In the genomic region with DNA sequence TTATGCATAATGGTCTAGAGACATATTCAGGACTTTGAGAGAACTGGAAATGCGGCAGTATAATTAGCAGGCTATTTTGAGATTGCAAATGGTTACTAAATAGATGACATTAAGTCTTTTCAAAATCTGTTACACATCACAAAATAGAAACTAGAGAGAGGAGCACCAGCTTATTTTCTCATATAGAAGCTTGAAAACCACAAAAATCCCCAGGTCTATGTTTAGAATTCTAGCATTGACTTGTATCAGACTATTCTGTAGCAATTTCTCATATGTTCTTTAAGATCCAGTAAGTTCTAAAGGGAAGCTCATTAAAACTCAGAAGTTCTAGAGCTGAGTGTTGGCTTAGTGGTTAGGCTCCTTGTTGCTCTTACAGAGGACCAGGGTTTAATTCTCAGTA, we compare ENCODE assay signal across 22 mouse cellular contexts.
DNase-seq lines count a peak whose midpoint lies in the region; TF ChIP-seq lines count a peak whose summit lies in the region.
"Had no signal": no experiment of that assay in that cellular context is flagged by ENCODE, and none has a peak within 500 bp of the region (broad histone marks: within the 10 kb centered on the region; RNA-seq: fewer than 3 reads in every experiment).

No protein-coding gene starts in this region.

- no peak overlapping the region for H3K4me2 ChIP-seq in CH12.LX (ENCODE audit: insufficient read depth, low read depth, poor library complexity, severe bottlenecking)
- H3K4me2 ChIP-seq: embryonic facial prominence, embryonic 13.5 days; embryonic facial prominence, embryonic 15.5 days; forebrain, embryonic 12.5 days had no signal

- TF ChIP-seq POLR2A in CH12.LX (IDR thresholded peaks at IDR 0.05; ENCODE audit: low read depth, low read length): no peak

- H3K27me3 ChIP-seq in CH12.LX (replicated peaks): no peaks in the 10 kb centered on the region
- no peaks in the 10 kb centered on the region for H3K27me3 ChIP-seq in splenic B cell, adult 2 months (ENCODE audit: control insufficient read depth, insufficient read depth, low read length, poor library complexity, severe bottlenecking)
- H3K27me3 ChIP-seq in limb, embryonic 10.5 days (ENCODE audit: low read depth, poor library complexity, severe bottlenecking): no peaks in the 10 kb centered on the region
- H3K27me3 ChIP-seq: embryonic facial prominence, embryonic 13.5 days; embryonic facial prominence, embryonic 15.5 days; forebrain, embryonic 12.5 days; Patski had no signal

- H3K9me3 ChIP-seq in CH12.LX (replicated peaks; ENCODE audit: low read length): no peaks in the 10 kb centered on the region
- no peaks in the 10 kb centered on the region for H3K9me3 ChIP-seq in limb, embryonic 10.5 days (replicated peaks)
- H3K9me3 ChIP-seq: embryonic facial prominence, embryonic 13.5 days; embryonic facial prominence, embryonic 15.5 days; forebrain, embryonic 10.5 days; forebrain, embryonic 12.5 days had no signal

- DNase-seq in A20 (ENCODE audit: low read depth, low spot score) (peak; percentile 39), CH12.LX (ENCODE audit: extremely low read depth) (peak; percentile 29)
- peak; percentile 18 for DNase-seq in CD4-positive, CD25-positive, alpha-beta regulatory T cell, adult 2 months (ENCODE audit: low read depth, low spot score)
- DNase-seq in splenic B cell, adult 2 months (ENCODE audit: low read depth, low spot score): peak; percentile 13
- no peak for DNase-seq in yolk sac, embryonic 10.5 days (ENCODE audit: low spot score)
- DNase-seq in kidney, postnatal 25 days: no peak
- no peak for DNase-seq in limb, embryonic 10.5 days (ENCODE audit: low spot score)
- DNase-seq: adrenal gland, adult 8-10 months; adrenal gland, postnatal 14 days; adrenal gland, postnatal 36 days; cerebellum, adult 11-12 months; cerebellum, adult 2 months; cerebellum, adult 9-10 months; cerebellum, postnatal 10 days; cerebellum, postnatal 36 days; embryo, embryonic 11 days had no signal

- H3K27ac ChIP-seq in CH12.LX (ENCODE audit: insufficient read depth, low read depth): no peak overlapping the region
- H3K27ac ChIP-seq in limb, embryonic 10.5 days: no peak overlapping the region
- H3K27ac ChIP-seq: embryonic facial prominence, embryonic 13.5 days; embryonic facial prominence, embryonic 15.5 days; forebrain, embryonic 10.5 days; forebrain, embryonic 12.5 days had no signal

- TF ChIP-seq EP300 in CH12.LX (IDR thresholded peaks at IDR 0.05; ENCODE audit: low read length): peak; percentile 29; the same call in 1 of the 2 replicates

- 98% methylated on average over 1 of the region's 1 CpGs for WGBS in limb, embryonic 10.5 days

- H3K79me2 ChIP-seq in CH12.LX (replicated peaks; ENCODE audit: control insufficient read depth, extremely low read depth, insufficient read depth, poor library complexity, severe bottlenecking): no peaks in the 10 kb centered on the region

- TF ChIP-seq RAD21 in CH12.LX (IDR thresholded peaks at IDR 0.05; ENCODE audit: low read depth, low read length): no peak

- H3K4me3 ChIP-seq in CH12.LX (replicated peaks in 1 of 3; ENCODE audit: low read depth in 2 of 3, low read length in 2 of 3, poor library complexity in 1 of 3): no peak overlapping the region
- no peak overlapping the region for H3K4me3 ChIP-seq in limb, embryonic 10.5 days
- H3K4me3 ChIP-seq: embryonic facial prominence, embryonic 13.5 days; embryonic facial prominence, embryonic 15.5 days; erythroblast, embryonic 14.5 days; forebrain, embryonic 10.5 days; forebrain, embryonic 12.5 days had no signal

- no peak for TF ChIP-seq CTCF in CH12.LX (conservative IDR thresholded peaks at IDR 0.05 in 1 of 2, IDR thresholded peaks at IDR 0.05 in 1 of 2; ENCODE audit: low read depth in 2 of 2, low read length in 2 of 2)

- dilution Hi-C loops in CH12.LX (cut with MboI; ENCODE audit: extremely low pct_ligation_motif_present, extremely low pct_unique_long_range_greater_than_20kb, low sequenced_read_pairs): no loop called here

- in situ Hi-C loops in CH12.LX (cut with MboI; ENCODE audit: low pct_ligation_motif_present, low pct_unique_long_range_greater_than_20kb, low sequenced_read_pairs): no loop called here

- H3K9ac ChIP-seq in CH12.LX (ENCODE audit: insufficient read depth, low read depth): no peak overlapping the region
- H3K9ac ChIP-seq: embryonic facial prominence, embryonic 13.5 days; embryonic facial prominence, embryonic 15.5 days; forebrain, embryonic 12.5 days had no signal

- peaks cover 25 to 71% of the 10 kb centered on the region in 2 experiments for H3K4me1 ChIP-seq in CH12.LX (ENCODE audit: control insufficient read depth in 1 of 2, insufficient read depth in 2 of 2)
- no peaks in the 10 kb centered on the region for H3K4me1 ChIP-seq in limb, embryonic 10.5 days
- H3K4me1 ChIP-seq: embryonic facial prominence, embryonic 13.5 days; embryonic facial prominence, embryonic 15.5 days; forebrain, embryonic 10.5 days; forebrain, embryonic 12.5 days had no signal

- peaks cover 0 to 8% of the 10 kb centered on the region in 2 experiments for H3K36me3 ChIP-seq in CH12.LX (replicated peaks in 1 of 2; ENCODE audit: control insufficient read depth in 1 of 2, insufficient read depth in 1 of 2, low read length in 1 of 2)
- H3K36me3 ChIP-seq in splenic B cell, adult 2 months (ENCODE audit: control insufficient read depth, insufficient read depth, low read length, poor library complexity, severe bottlenecking): no peaks in the 10 kb centered on the region
- H3K36me3 ChIP-seq in limb, embryonic 10.5 days: peaks cover 8% of the 10 kb centered on the region; the same call in 1 of the 2 replicates
- H3K36me3 ChIP-seq: forebrain, embryonic 12.5 days had no signal

TF ChIP-seq in CH12.LX, 34 proteins besides CTCF, POLR2A, EP300 and RAD21:
- TF ChIP-seq BHLHE40 (IDR thresholded peaks at IDR 0.05; ENCODE audit: low read depth, low read length) (peak; percentile 24; the same call in 1 of the 2 replicates), IRF4 (IDR thresholded peaks at IDR 0.05; ENCODE audit: low read depth, low read length) (peak; percentile 73), MYC (IDR thresholded peaks at IDR 0.05; ENCODE audit: low read depth, low read length) (no peak), RCOR1 (conservative IDR thresholded peaks at IDR 0.05; ENCODE audit: low read depth, low read length) (no peak), CHD2 (IDR thresholded peaks at IDR 0.05; ENCODE audit: low read length) (no peak), MEF2A (IDR thresholded peaks at IDR 0.05; ENCODE audit: borderline replicate concordance, low read depth, low read length) (peak; percentile 87), JUND (conservative IDR thresholded peaks at IDR 0.05; ENCODE audit: low read depth, low read length) (peak; percentile 42; the same call in 1 of the 2 replicates), MAZ (IDR thresholded peaks at IDR 0.05; ENCODE audit: low read depth, low read length) (no peak)
TF ChIP-seq in CH12.LX: peak in this region for 4.

Comparison
In these comparisons a context has a peak if more than half of its experiments do, and no peak if none do; other contexts are left out.
1. DNase-seq: peak in A20 (single experiment), CD4-positive, CD25-positive, alpha-beta regulatory T cell, adult 2 months (single experiment), CH12.LX (single experiment) and splenic B cell, adult 2 months (single experiment); none in yolk sac, embryonic 10.5 days (single experiment), kidney, postnatal 25 days (0 of 2) and limb, embryonic 10.5 days (single experiment).